10 mouse cellular contexts compared by ENCODE assay signal in the genomic region with DNA sequence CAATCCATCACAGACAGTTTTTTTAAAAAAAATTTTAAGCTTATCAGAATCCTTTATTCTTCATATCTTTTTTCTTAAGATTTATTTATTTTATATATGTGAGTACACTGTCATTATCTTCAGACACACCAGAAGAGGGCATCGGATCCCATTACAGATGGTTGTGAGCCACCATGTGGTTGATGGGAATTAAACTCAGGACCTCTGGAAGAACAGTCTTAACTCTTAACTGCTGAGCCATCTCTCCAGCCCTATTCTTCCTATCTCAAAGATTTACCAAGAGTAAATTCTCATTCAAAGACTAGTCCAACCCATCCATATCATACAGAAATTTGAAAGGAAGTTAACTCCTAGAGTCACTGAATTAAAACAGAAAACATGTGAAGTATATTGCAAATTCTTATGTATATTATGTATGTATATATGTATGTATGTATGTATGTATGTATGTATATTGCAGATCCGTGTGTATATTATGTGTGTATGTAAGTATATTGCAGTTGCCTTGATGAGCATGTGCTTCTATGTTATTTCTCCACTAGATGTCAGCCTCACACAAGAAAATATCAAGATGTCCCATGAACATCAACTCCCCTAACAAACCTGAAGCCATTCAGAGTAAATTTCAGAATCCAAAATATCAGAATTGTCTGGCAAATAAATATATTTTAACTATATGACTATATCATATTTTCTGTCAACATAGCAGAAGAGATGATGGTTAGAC. TPM values are rescaled to one million over a fixed set of nuclear protein-coding genes. Genes with fewer than 3 reads are reported as not detected.
DNase-seq lines count a peak whose midpoint lies in the region; ATAC-seq and TF ChIP-seq lines count a peak whose summit lies in the region.
"Had no signal": no experiment of that assay in that cellular context is flagged by ENCODE, and none has a peak within 500 bp of the region (broad histone marks: within the 10 kb centered on the region; RNA-seq: fewer than 3 reads in every experiment).

No protein-coding gene starts in this region.

- peak; percentile 66 for ATAC-seq in activated CD4-positive, CD25-positive, alpha-beta regulatory T cell, adult 4 months
- peak; percentile 63 to 87 for ATAC-seq in hematopoietic stem cell, adult 5-6 weeks (replicated peaks in 1 of 2; ENCODE audit: insufficient read depth in 1 of 2, low FRiP score in 2 of 2, low TSS enrichment in 1 of 2, low read depth in 1 of 2, poor library complexity in 2 of 2, severe bottlenecking in 2 of 2)

- WGBS in lung, adult 2 months, result 49% methylated on average over 2 of the region's 2 CpGs

- no peak for TF ChIP-seq POLR2A in lung, adult 2 months (IDR thresholded peaks at IDR 0.05; ENCODE audit: borderline replicate concordance, extremely low read depth, low read depth, low read length)

- peak; percentile 6; the same call in 1 of the 2 replicates for TF ChIP-seq CTCF in lung, adult 2 months (IDR thresholded peaks at IDR 0.05; ENCODE audit: insufficient read depth, low read length)

- H3K4me1 ChIP-seq in lung, adult 2 months (ENCODE audit: control insufficient read depth, insufficient read depth, low read length), result no peaks in the 10 kb centered on the region
- H3K4me1 ChIP-seq: heart, embryonic 13.5 days; stomach, embryonic 15.5 days had no signal

- H3K4me3 ChIP-seq in lung, adult 2 months (replicated peaks; ENCODE audit: extremely low read depth, low read depth, low read length), result no peak overlapping the region
- H3K4me3 ChIP-seq: heart, embryonic 13.5 days; stomach, embryonic 15.5 days had no signal

- no peak for DNase-seq in lung, adult 2 months
- no peak for DNase-seq in lung, adult 18-20 months
- DNase-seq in naive thymus-derived CD4-positive, alpha-beta T cell, adult 2 months (ENCODE audit: low read depth), result peak; percentile 57
- no peak for DNase-seq in cerebellum, adult 11-12 months
- no peak for DNase-seq in kidney, adult 8-10 months
- no peak for DNase-seq in T-cell, adult 2 months (ENCODE audit: low spot score)

RNA-seq across cellular contexts. Expression of a gene that starts 30.5 kb away (rescaled TPM):
- polyA plus RNA-seq in lung, adult 2 months (2012; rRNA removed), result not detected in 2 replicates
- 1 to 10 TPM; 1.2 to 2.3 TPM for polyA plus RNA-seq in activated CD4-positive, CD25-positive, alpha-beta regulatory T cell, adult 4 months (2017; shearing (Covaris generic))
- total RNA-seq in hematopoietic stem cell, adult 5-6 weeks (2017), result under 0.01 and 0.10 TPM in 2 replicates
- polyA plus RNA-seq: heart, embryonic 13.5 days; stomach, embryonic 15.5 days had no signal

RNA-seq across cellular contexts. Expression of a gene that starts 40.9 kb away (rescaled TPM):
- 0.83 and 1.3 TPM in 2 replicates for polyA plus RNA-seq in lung, adult 2 months (2012; rRNA removed)
- 100 to 1,000 TPM; 277 to 337 TPM for polyA plus RNA-seq in activated CD4-positive, CD25-positive, alpha-beta regulatory T cell, adult 4 months (2017; shearing (Covaris generic))
- 123 and 178 TPM in 2 replicates for total RNA-seq in hematopoietic stem cell, adult 5-6 weeks (2017)

Comparison
In these comparisons a context has a peak if more than half of its experiments do, and no peak if none do; other contexts are left out.
1. RNA of a gene that starts 40.9 kb away (polyA plus RNA-seq): 277 to 337 TPM in activated CD4-positive, CD25-positive, alpha-beta regulatory T cell, adult 4 months; 0.83 to 1.3 TPM in lung, adult 2 months; every median in the first group is over 100 times any median in the second.